Mouse (Mus musculus) left cerebral cortex, postnatal 14 days (tissue): ENCODE data around the gene Rap1gap. TPM values are rescaled to one million over a fixed set of nuclear protein-coding genes. Genes with fewer than 3 reads are reported as not detected.
A peak's percentile ranks its signal among the peaks of the same experiment; 100 is the strongest.

Experiments
- DNase-seq, 2 experiments: peaks; one replicate each; pipeline ENCODE4 v3.0.0; 2021 to 2022; ENCODE audit warnings: low spot score in 2 of 2, mixed read lengths in 1 of 2
- intact Hi-C: fragments of 180-260 bp; cut with DNase I; formaldehyde crosslinking; loops from one replicate; pipeline ENCODE4 v1.15.1; 2025
- total RNA-seq, 2 experiments: library from RNA; stranded (reverse); gene quantifications; 2 replicates each; pipeline ENCODE4 v1.2.3; 2021

Gene Rap1gap
- total RNA-seq, 2 experiments from 2014 or later = 268 to 296 TPM

- DNase-seq = no peak
- intact Hi-C loops = loop anchor here (5.0 to 10.0 kb wide), 2 partner anchors 105 to 223 kb away; no protein-coding TSS in a partner anchor
These were observed 67.4 kb downstream of the Rap1gap start for GRCm38 (mm10) chr4:137731891-137732290.

GRCm38 (mm10) chr4:137732361-137732760, 67.8 kb downstream of the Rap1gap start:
- intact Hi-C loops = loop anchor here (5.0 to 10.0 kb wide), 2 partner anchors 105 to 222 kb away; no protein-coding TSS in a partner anchor
- DNase-seq = no peak

- DNase-seq = no peak
- intact Hi-C loops = loop anchor here (5.0 to 10.0 kb wide), 2 partner anchors 104 to 222 kb away; no protein-coding TSS in a partner anchor
These were observed 68.4 kb downstream of the Rap1gap start for GRCm38 (mm10) chr4:137732962-137733361.

GRCm38 (mm10) chr4:137733459-137733858, 68.9 kb downstream of the Rap1gap start:
- DNase-seq = no peak
- intact Hi-C loops = loop anchor here (5.0 to 10.0 kb wide), 2 partner anchors 104 to 221 kb away; no protein-coding TSS in a partner anchor

- intact Hi-C loops = loop anchor here (10.0 kb wide), 1 partner anchor 219 kb away; no protein-coding TSS in a partner anchor
These were observed 71.7 kb downstream of the Rap1gap start for GRCm38 (mm10) chr4:137736220-137736701.

GRCm38 (mm10) chr4:137737760-137738159, 73.2 kb downstream of the Rap1gap start:
- intact Hi-C loops = loop anchor here (10.0 kb wide), 1 partner anchor 217 kb away; no protein-coding TSS in a partner anchor
- DNase-seq = no peak

More at GRCm38 (mm10) chr4:137736220-137736701, 71.7 kb downstream of the Rap1gap start:
- DNase-seq = no peak

- intact Hi-C loops = loop anchor here (10.0 kb wide), 1 partner anchor 215 kb away; no protein-coding TSS in a partner anchor
- DNase-seq = peak in 1 of 2 experiments; percentile 54
These were observed 74.8 kb downstream of the Rap1gap start for GRCm38 (mm10) chr4:137739151-137739923.

- no peak for DNase-seq
- intact Hi-C loops = no loop called here
These were observed 75.8 kb downstream of the Rap1gap start for GRCm38 (mm10) chr4:137740350-137740749.

- intact Hi-C loops = no loop called here
- no peak for DNase-seq
These were observed 79.3 kb downstream of the Rap1gap start for GRCm38 (mm10) chr4:137743791-137744190.

- intact Hi-C loops = no loop called here
- no peak for DNase-seq
These were observed 80.0 kb downstream of the Rap1gap start for GRCm38 (mm10) chr4:137744433-137744918.

- no peak for DNase-seq
- intact Hi-C loops = no loop called here
These were observed 82.6 kb downstream of the Rap1gap start for GRCm38 (mm10) chr4:137747091-137747490.

GRCm38 (mm10) chr4:137747590-137747989, 83.1 kb downstream of the Rap1gap start:
- intact Hi-C loops = no loop called here
- DNase-seq = no peak

GRCm38 (mm10) chr4:137748726-137749125, 84.2 kb downstream of the Rap1gap start:
- intact Hi-C loops = no loop called here

GRCm38 (mm10) chr4:137749680-137750079, 85.2 kb downstream of the Rap1gap start:
- no peak for DNase-seq
- intact Hi-C loops = no loop called here

More at GRCm38 (mm10) chr4:137748726-137749125, 84.2 kb downstream of the Rap1gap start:
- no peak for DNase-seq

GRCm38 (mm10) chr4:137750121-137750520, 85.6 kb downstream of the Rap1gap start:
- intact Hi-C loops = no loop called here

GRCm38 (mm10) chr4:137751310-137751709, 86.8 kb downstream of the Rap1gap start:
- intact Hi-C loops = no loop called here
- DNase-seq = no peak

More at GRCm38 (mm10) chr4:137750121-137750520, 85.6 kb downstream of the Rap1gap start:
- DNase-seq = no peak

- no peak for DNase-seq
- intact Hi-C loops = no loop called here
These were observed 87.2 kb downstream of the Rap1gap start for GRCm38 (mm10) chr4:137751717-137752116.

- intact Hi-C loops = no loop called here
- no peak for DNase-seq
These were observed 87.9 kb downstream of the Rap1gap start for GRCm38 (mm10) chr4:137752471-137752870.

GRCm38 (mm10) chr4:137753199-137753598, 88.7 kb downstream of the Rap1gap start:
- intact Hi-C loops = no loop called here
- no peak for DNase-seq

GRCm38 (mm10) chr4:137754446-137754845, 89.9 kb downstream of the Rap1gap start:
- no peak for DNase-seq
- intact Hi-C loops = no loop called here
